Mouse (Mus musculus) heart, postnatal 36 days (tissue): ENCODE measurements at regions not wholly inside any gene's neighbourhood (a gene's known extent, or its start where the extent isn't known, plus 50 kb on each side); places are given as distances from the start of the nearest gene placed in this dataset.

Source experiments
- DNase-seq, 2 experiments: peaks; one replicate each; pipeline ENCODE4 v3.0.0; 2021 to 2022
- intact Hi-C: fragments of 180-260 bp; cut with DNase I; formaldehyde crosslinking; loops from one replicate; pipeline ENCODE4 v1.15.1; 2025

DNA sequence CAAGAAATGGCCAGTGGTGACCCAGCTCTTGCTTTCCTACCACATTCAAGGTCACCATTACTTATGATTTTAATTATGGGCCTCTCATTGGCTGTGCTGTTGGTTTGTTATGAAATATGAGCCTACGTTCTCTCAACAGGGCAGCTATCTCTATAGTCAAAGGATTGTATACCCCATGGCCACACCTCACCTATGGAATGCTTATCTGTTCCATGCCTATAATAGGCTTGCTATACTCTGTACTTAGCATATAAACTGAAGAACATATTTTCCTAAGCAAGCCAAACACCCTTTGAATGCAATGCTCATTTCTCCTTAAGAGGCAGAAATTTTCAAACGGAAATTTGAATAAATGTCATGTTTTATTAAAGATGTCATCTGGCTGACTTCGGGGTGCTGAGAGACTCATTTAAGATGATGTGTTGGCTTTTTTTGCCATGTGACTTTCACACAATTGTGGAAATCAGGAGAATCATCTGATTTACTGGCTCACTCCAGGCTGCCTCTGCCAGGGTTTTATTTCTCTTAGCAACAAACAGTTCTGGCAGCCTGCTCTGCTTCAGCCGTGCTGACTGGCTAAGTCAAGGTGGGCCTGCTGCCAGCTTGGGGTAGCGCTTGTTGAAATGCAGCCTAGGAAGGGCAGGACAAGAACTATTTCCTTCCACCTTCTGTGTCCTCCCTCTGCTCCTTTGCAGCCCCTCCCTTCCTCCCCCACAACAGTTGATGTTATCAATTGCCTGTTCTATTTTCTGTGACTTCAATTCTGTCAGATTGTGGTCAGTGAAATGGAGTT, 102.0 kb upstream of the Nampt start:
- DNase-seq: peak; percentile 83 to 84
- intact Hi-C loops: loop anchor here (5.0 kb wide), 2 partner anchors 105 to 235 kb away; partner anchors contain the start of gene Sypl

DNA sequence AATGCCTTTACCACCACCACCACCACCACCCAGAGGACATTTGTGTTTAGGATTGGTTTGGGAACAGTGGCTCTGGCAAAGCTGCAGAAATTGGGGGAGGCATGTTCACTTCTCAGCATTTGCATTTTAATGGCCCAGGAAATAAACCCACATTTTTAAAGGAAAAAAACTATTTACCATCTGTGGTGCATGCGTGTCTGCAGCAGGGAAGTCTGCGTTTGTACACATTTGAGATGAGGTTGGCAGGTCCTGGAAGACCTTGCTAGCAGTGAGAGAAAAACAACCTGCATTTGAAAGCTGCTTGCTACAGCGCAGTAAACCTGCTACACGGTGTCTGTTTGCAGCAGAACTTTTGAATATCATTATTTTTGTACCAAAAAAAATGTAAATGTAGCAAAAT, 100.1 kb upstream of the Nampt start:
- intact Hi-C loops: loop anchor here (5.0 kb wide), 2 partner anchors 103 to 233 kb away; partner anchors contain the start of gene Sypl
- no peak for DNase-seq

DNA sequence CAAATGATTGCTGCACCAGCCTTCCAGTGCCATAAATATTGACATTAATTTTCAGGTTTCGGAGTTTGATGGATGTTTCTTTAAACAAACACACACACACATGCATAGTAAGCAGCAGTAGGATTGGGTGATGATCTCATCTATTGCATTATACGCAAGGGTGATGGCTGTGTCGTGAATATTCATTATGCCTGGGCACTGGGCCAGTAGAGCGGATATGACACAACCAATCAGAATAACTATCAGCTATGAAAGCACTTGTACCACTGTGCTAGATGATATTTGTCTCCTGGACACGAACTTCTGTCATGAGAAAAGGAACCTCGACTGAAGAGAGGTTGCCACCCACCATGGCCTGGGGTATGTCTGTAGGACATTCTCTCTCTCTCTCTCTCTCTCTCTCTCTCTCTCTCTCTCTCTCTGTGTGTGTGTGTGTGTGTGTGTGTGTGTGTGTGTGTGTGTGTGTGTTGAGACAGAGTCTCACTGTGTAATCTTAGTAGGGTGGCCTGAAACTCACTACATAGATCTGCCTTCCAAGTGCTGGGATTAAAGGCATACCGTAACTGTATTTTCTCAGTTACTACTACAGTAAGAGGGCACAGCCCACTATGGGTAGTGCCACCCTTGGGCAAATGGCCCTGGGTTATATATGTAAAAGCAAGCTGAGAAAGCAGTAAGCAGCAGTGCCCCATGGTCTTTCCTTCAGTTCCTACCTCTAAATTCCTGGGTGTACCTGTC, 94.7 kb upstream of the Nampt start:
- DNase-seq: no peak

DNA sequence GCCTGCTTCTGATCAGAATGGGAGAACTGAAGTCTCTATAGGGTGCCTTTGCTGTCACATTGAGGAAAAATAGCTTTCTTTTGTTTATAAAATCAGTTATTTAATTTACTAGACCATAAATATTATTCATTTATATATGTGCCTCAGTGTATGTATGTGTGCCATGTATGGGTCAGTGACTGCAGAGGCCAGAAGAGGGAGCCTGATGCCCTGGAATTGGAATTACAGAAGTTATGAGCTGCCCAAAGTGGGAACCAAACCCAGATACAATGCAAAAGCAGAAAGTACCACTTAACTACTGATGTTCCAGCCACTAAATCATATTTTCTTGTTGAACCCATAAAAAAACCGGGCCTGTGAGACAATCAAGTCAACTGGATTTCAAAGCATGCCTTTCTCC, 91.8 kb upstream of the Nampt start:
- intact Hi-C loops: no loop called here
- DNase-seq: no peak

More for the DNA sequence above, 94.7 kb upstream of the Nampt start:
- intact Hi-C loops: no loop called here

DNA sequence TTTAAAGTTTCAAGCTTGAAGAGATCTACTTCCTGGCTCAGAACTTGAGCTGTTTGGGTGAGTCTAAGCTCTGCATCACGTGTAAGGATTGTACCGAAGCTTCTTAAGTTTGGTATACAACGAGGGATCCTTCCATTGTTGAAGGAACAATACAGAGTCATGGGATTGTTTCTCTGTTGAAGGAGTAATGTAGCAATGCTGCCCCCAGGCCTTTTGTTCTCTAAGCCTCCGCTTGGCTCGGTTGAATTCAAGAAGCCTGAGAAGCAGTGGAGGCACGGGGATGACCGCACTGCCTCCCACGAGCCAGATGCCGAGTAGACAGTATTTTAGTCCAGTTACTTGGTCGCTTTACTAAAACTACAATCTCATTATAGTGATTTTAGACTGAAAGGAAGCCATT, 90.9 kb upstream of the Nampt start:
- intact Hi-C loops: no loop called here
- DNase-seq: no peak

DNA sequence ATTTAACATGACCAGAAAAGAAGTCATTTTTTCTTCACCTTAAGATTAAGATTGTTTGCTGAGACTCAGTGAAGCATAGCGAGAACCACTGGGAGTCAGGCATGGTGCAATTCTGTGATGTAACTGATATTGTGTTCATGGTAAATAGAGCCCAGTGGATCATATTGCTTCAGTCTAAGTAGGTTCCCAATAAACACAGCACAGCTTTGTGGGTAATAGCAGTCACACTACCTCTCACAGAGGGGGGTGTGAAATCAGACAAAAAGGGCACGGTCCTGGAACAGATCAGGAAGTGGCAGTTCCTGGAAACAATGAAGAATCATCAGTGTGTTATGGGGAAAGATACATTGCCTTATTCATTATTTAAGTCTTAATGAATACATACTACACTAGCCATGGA, 84.1 kb upstream of the Nampt start:
- intact Hi-C loops: no loop called here
- no peak for DNase-seq

DNA sequence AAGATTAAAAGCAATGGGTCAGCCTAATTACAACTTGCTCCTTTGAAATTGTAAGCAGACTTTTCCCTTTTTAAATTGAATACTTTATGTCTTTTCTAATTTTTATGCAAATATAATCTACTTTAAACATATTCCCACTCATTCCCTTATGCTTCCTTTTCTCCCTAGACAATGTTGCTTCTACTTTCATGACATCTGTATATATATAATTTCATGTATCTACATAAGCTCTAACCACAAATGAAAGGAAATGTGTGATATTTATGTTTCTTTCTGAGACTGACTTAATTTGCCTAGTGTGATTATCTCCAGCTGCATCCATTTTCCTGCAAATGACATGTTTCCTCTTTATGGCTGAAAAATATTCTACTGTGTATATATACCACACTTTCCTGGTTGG, 77.9 kb upstream of the Nampt start:
- no peak for DNase-seq

DNA sequence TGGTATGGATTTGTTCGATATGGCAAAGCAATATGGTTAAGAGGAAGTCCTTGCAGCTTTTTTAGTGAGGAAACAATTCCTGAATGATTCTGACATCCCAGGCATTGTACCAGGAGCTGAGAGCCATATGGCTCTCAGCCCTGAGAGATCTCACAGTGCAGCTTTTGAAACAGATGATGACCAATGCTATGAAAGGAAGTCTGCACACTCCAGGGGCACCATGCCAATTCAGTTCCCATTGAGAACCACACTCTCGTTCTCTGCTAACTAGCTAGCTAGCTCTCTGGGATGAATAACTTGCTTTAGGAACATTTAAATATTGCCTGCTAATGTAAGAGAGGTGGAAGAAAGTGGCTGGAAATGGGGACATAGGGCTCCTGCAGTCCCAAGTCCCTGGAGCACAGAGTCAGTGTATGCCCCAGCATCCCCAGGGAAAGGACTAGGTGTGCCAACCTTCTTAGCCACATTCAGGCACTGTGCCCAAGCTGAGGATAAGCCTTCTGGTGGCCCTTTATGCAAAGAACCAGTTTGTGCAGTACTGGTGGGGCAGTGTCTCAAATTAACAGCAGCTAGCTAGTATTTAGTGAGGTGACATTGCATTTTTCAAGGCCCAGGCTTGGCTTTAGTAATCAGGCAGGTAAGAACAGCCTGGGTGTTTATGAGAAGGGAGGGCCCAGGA, 61.8 kb upstream of the Nampt start:
- no peak for DNase-seq
- intact Hi-C loops: no loop called here

More for the DNA sequence above, 77.9 kb upstream of the Nampt start:
- intact Hi-C loops: no loop called here

DNA sequence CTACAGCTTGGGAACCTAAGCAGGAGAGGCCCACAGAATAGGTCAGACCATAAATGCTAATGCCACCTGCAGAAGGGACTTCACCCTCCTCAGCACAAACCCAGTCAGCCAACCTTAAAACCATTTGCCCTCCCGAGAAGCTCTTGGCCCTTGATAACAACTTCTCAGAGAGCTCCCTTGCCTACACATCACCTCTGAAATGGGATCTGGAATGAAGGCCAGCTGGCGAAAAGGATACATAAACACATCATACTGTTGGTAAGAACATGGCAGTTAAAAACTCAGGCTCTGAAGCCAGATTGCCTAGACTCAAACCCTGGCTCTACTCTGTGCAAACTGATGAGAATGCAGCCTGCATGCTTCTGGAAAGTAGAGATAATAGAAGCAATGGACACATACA, 61.2 kb upstream of the Nampt start:
- intact Hi-C loops: no loop called here
- no peak for DNase-seq

DNA sequence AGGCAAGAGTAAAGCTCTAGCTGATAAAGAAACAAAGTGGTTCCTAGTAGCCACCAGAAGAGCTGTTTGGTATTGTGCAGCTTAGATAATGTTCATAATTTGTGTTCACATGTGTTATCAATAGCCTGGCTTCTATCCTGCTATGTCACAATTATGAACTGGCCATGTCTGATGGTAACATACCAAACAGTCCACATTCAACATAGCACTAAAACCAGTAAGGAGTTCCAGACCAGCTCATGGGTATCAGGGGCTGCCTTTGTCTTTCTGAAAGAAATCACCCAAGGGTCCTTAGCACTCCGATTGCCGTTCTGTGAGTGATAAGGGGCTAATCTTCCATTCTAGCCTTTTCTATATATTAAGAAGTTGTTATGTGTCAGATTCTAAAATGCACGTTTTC, 58.7 kb upstream of the Nampt start:
- intact Hi-C loops: loop anchor here (5.0 kb wide), 1 partner anchor 123 kb away; no protein-coding TSS in a partner anchor
- DNase-seq: no peak

DNA sequence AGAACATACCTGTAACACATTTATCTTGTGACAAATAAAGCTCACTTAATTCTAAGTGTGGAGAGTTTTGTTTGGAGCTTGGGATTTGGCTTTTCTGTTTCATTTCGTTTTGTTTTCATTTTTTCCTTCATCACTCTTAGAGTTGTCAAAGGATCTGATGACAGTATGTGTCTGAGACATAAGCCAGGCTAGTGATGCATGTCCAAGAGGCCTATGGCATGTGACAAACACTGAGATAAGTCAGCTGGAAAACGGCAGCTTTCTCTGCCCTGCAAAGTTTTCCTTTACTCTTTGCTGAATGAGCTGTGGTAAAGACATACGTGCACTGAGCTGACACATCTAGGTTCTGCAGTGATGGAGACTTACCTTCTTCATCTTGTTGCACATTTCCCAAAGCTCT, 58.3 kb upstream of the Nampt start:
- intact Hi-C loops: loop anchor here (5.0 kb wide), 1 partner anchor 124 kb away; no protein-coding TSS in a partner anchor

DNA sequence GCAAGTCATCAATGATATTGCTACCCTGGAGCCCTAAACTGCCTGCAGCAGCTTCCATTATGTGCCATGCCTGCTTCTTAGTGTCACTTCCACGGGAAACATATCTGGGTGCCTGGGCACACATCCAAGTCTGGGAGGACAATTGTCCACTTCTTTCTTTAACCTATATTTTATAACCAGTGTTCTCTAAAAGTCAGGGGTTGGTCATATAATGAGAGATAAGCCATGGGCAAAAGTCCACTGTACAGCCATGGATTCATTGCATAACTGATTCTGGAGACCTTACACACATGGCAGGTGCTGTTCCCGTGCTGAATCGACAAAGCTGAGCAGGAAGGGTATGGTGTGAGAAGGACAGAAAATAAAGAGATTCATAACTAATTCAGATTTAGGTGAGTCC, 55.1 kb upstream of the Nampt start:
- intact Hi-C loops: loop anchor here (5.0 kb wide), 1 partner anchor 127 kb away; no protein-coding TSS in a partner anchor
- no peak for DNase-seq

More for the DNA sequence above, 58.3 kb upstream of the Nampt start:
- DNase-seq: no peak

DNA sequence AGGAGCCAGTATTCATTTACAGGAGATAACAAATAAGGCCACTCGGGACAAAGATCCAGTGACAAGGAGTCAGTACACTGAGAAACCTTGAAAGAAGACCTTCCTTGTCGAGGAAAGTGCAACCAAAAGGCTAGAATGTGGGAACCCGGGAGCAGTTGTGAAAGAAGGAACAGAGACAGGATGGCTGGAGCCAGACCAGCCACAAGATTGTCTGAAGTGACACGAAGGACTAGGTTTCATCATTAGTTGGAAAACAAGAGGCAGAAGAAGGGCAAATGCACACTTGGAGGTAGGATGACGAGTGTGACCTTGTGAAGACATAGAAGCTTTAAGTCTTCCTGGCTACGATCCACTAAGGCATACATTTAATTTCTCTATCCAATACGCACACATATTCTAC, 54.6 kb upstream of the Nampt start:
- intact Hi-C loops: loop anchor here (5.0 kb wide), 4 partner anchors 58 to 133 kb away; no protein-coding TSS in a partner anchor

DNA sequence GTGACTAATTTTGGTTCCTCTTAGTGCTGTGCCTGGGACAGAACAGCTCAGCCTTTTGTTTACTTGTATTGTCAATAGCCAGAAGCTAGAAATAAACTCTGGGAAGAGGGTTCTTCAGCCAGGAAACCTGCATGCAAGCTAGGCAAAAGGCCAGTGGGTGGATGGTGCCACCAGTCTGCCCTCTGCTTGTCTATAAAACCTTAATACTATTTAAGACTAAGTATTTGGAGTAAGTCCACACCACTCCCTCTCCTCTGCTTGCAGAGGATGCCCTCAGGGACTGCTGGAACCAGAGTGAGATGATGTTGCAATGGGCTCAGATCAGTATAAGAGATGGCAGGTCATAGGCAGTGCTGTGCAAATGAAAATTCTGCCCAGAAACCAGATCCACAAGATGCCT, 53.5 kb upstream of the Nampt start:
- DNase-seq: peak; percentile 42 to 52
- intact Hi-C loops: loop anchor here (1.0 to 5.0 kb wide), 4 partner anchors 56 to 131 kb away; no protein-coding TSS in a partner anchor

More for the DNA sequence above, 54.6 kb upstream of the Nampt start:
- DNase-seq: no peak

DNA sequence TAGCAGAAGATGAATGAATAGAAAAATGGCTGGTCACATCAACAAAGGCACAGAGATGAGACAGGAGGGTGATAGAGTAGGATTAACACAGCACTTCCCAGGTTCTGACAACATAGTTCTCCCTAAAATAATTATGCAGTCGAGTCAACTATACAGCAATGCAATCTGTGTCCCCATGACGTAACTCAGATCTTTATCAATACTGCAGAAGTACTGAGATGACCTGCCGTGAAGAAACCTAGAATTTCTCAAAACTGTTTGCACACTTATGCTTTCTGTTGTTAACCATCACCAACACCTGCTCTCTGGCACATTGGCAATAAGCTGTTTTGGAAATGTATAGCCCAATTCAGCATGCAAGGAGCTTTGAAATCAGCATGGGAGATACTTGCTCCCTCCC, 52.8 kb upstream of the Nampt start:
- DNase-seq: no peak
- intact Hi-C loops: loop anchor here (1.0 to 5.0 kb wide), 4 partner anchors 56 to 131 kb away; no protein-coding TSS in a partner anchor

DNA sequence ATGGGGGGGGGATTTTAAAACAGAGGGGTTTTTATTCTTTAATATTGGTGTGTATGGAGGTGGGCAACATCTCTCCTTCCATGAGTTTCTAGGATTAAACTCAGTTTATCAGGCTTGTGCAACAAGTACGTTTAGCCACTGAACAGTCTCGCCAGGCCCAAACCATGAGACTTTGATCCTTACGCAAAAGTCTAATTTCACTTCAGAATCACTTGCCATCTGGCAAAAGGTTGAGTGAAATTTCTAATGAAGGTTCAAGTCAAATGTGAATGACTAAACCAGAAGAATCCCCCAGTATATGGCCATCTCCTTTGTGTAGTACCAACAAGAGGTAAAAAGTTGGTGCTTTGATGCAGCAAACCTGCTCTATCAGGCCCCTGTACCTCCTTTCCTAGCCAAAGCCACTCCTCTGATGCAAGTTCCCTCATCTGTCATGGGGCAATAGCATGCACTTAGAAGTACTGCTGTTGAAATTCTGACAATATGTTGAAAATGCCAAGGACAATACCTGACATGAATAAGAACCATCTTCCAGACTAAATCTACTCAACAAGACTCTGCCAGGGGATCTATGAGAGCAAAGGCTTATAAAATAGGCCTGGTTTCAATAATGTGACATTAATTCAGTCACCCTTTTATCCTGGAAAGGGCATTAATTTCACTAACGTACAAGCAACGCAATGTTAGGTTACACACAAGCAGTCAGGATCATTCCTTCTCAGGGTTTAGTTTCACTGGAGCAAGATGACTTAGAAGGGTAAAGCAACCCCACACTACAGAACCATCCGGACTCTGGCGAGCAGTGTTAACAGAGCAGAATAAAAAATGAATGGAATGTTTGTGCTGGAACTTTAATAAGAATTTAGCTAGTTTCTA, 51.9 kb upstream of the Nampt start:
- no peak for DNase-seq
- intact Hi-C loops: loop anchor here (5.0 kb wide), 3 partner anchors 55 to 130 kb away; no protein-coding TSS in a partner anchor

DNA sequence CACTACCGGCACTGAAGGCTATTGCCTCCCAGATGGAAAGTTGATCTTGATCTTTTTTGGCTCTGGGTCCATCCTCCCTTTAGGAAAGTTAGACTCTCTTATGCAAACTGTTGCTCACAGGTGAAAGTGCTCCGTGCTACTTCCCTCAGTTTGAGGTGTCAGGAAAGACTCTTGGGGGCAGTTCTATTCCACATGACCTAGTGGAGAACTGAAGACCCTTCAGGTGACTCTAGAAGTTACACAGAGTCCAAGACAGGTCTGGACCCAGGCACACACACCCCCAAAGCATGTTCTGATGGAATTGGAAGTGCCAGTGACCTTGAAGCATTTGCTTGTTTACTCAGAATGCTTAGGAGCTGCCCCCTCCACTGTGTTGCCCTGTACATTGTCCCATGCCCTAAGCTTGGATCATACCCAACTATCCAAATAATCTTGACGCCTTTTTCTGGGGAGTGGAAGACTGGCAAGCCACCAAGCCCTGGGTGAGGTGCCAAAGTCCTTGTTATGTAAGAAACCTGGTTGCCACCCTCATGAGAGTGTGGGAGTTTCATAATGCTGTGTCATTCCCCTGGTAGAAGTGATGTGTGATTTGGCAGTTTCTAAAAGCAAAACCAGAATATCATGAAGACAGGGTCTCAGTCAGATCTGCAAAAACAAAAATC, 51.1 kb upstream of the Nampt start:
- intact Hi-C loops: loop anchor here (5.0 kb wide), 3 partner anchors 54 to 129 kb away; no protein-coding TSS in a partner anchor
- DNase-seq: peak; percentile 70 to 77

DNA sequence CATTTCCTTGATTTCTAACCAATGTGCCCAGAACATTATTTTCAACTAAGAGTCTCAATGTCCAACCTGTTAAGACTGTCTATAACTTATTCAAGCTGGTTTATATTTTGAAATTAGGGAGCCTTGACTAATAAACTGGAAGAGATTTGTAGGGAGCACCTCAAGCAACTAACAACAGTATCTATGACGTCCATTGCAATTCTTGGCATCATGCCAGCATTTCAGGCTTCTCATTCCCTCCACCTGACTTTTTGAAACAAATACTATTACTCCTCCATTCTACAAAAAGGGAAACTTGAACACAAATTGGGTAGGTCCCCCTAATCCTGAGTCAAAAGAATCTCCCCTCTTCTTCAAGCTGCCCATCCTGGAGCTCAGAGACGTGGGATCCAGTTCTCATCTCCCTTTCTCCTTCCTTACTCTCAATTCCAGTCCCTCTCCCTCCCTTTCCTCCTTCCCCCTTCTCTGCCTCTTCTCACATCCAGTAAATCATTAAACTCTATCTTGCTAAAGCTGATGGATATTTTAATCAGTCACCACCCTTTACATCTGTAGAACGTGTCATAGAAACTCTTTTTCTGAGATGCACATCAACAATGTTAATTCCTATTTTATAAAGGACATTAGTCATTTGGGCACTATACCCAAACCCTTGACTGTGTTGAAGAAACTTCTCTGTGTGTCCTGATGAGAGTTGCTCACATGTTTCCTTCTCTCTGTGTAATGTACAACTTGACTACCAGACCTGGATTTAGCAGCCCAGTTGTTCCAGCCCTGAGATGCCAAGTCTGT, 50.4 kb upstream of the Nampt start:
- no peak for DNase-seq

More for the DNA sequence above, 50.4 kb upstream of the Nampt start:
- intact Hi-C loops: loop anchor here (5.0 kb wide), 3 partner anchors 53 to 128 kb away; no protein-coding TSS in a partner anchor
